Mouse (Mus musculus) forebrain, embryonic 11.5 days (tissue): ENCODE data around the gene Zfp335. TPM values are rescaled to one million over a fixed set of nuclear protein-coding genes. Genes with fewer than 3 reads are reported as not detected.
"Not testable (repeated sequence)": the region's sequence is repeated elsewhere in the genome, so short reads cannot be mapped to it uniquely, and the experiment has no call there.

ENCODE experiments used
- ATAC-seq: fragments of 200-750 bp; cut with Nextera tagmentation; replicated peaks from 2 replicates; pipeline ENCODE4 v1.8.0; 2017; ENCODE audit warnings: moderate TSS enrichment; ENCODE audit not compliant: low FRiP score
- DNase-seq: peaks from one replicate; pipeline ENCODE4 v3.0.0-alpha.2; 2017; ENCODE audit warnings: low spot score
- H3K27ac ChIP-seq: fragments of 300-500 bp; sonication (generic); 2 replicates; pipeline ENCODE4 v1.5.1; 2014; ENCODE audit warnings: low read depth, low read length
- H3K27me3 ChIP-seq: fragments of 300-500 bp; sonication (generic); 2 replicates; pipeline ENCODE4 v1.6.1; 2014; ENCODE audit warnings: mild to moderate bottlenecking, low read length, mixed read lengths; ENCODE audit not compliant: control insufficient read depth, insufficient read depth
- H3K36me3 ChIP-seq: fragments of 300-500 bp; sonication (generic); 2 replicates; pipeline ENCODE4 v1.6.1; 2014; ENCODE audit warnings: mild to moderate bottlenecking, low read length, moderate library complexity, mixed read lengths; ENCODE audit not compliant: control insufficient read depth, insufficient read depth
- H3K4me1 ChIP-seq: fragments of 300-500 bp; sonication (generic); replicated peaks from 2 replicates; pipeline ENCODE4 v1.6.1; 2014; ENCODE audit warnings: low read length, mixed read lengths; ENCODE audit not compliant: control insufficient read depth, insufficient read depth
- H3K4me2 ChIP-seq: fragments of 300-500 bp; sonication (generic); 2 replicates; pipeline ENCODE4 v1.6.1; 2014; ENCODE audit warnings: low read depth, mild to moderate bottlenecking, low read length, moderate library complexity, mixed read lengths; ENCODE audit not compliant: severe bottlenecking
- H3K4me3 ChIP-seq: fragments of 300-500 bp; sonication (generic); 2 replicates; pipeline ENCODE4 v1.5.1; 2014; ENCODE audit warnings: low read depth, low read length
- H3K9ac ChIP-seq: fragments of 300-500 bp; sonication (generic); 2 replicates; pipeline ENCODE4 v1.6.1; 2014; ENCODE audit warnings: low read length
- H3K9me3 ChIP-seq: fragments of 300-500 bp; sonication (generic); 2 replicates; pipeline ENCODE4 v1.6.1; 2016; ENCODE audit warnings: low read length, mixed read lengths; ENCODE audit not compliant: control insufficient read depth
- WGBS: fragments of 180-500 bp; shearing (Covaris S2); extraction: QIAGEN DNeasy Blood & Tissue Kit; methylation state at CpG from one replicate; pipeline ENCODE4 v1.1.7; 2014; 5-methylcytosine and 5-hydroxymethylcytosine counted together
- polyA plus RNA-seq: library from polyadenylated mRNA; unstranded; fragments of >200 nt; fragmentation: Nextera tagmentation; extraction: Ambion mirVana; gene quantifications from 2 replicates; pipeline ENCODE4 v1.2.1, GENCODE M21; 2014

The Zfp335 gene
- polyA plus RNA-seq, 1 experiment from 2014 or later: 18.0 TPM

- 75% methylated on average over 4 of the region's 4 CpGs for WGBS
- Histone ChIP-seq H3K9me3 (no peaks in the 10 kb centered on the region), H3K36me3 (no peaks in the 10 kb centered on the region), H3K27ac (no peak overlapping the region), H3K4me3 (no peak overlapping the region), H3K4me1 (peaks cover 6% of the 10 kb centered on the region), H3K9ac (no peak overlapping the region), H3K4me2 (no peak overlapping the region), H3K27me3 (peaks cover 16% of the 10 kb centered on the region)
- no peak for DNase-seq
- no peak for ATAC-seq
These were observed 50.5 kb downstream of the Zfp335 start for GRCm38 (mm10) chr2:164861094-164861493.

GRCm38 (mm10) chr2:164859640-164860432, 51.7 kb downstream of the Zfp335 start:
- Histone ChIP-seq H3K27me3 (peaks cover 17% of the 10 kb centered on the region), H3K4me2 (no peak overlapping the region), H3K9ac (no peak overlapping the region), H3K27ac (no peak overlapping the region), H3K36me3 (no peaks in the 10 kb centered on the region), H3K4me1 (peaks cover 6% of the 10 kb centered on the region), H3K4me3 (no peak overlapping the region), H3K9me3 (no peaks in the 10 kb centered on the region)
- ATAC-seq: no peak
- 55% methylated on average over 9 of the region's 9 CpGs for WGBS
- DNase-seq: no peak

- 58% methylated on average over 2 of the region's 2 CpGs for WGBS
- peaks cover 19% of the 10 kb centered on the region for H3K27me3 ChIP-seq
These were observed 52.4 kb downstream of the Zfp335 start for GRCm38 (mm10) chr2:164859155-164859554.

GRCm38 (mm10) chr2:164857842-164858553, 53.6 kb downstream of the Zfp335 start:
- Histone ChIP-seq H3K9ac (peak overlapping the region; percentile 58), H3K27me3 (peaks cover 19% of the 10 kb centered on the region), H3K4me3 (peak overlapping the region; percentile 44), H3K27ac (no peak overlapping the region), H3K9me3 (no peaks in the 10 kb centered on the region), H3K4me1 (peaks cover 6% of the 10 kb centered on the region), H3K4me2 (peak overlapping the region; percentile 97), H3K36me3 (no peaks in the 10 kb centered on the region)
- ATAC-seq (peak; percentile 35; the same call in 1 of the 2 replicates), DNase-seq (peak; percentile 65)
- 2% methylated on average over 19 of the region's 19 CpGs for WGBS

More at GRCm38 (mm10) chr2:164859155-164859554, 52.4 kb downstream of the Zfp335 start:
- Histone ChIP-seq H3K9me3 (no peaks in the 10 kb centered on the region), H3K4me2 (no peak overlapping the region), H3K36me3 (no peaks in the 10 kb centered on the region), H3K4me3 (no peak overlapping the region), H3K27ac (no peak overlapping the region), H3K9ac (no peak overlapping the region), H3K4me1 (peaks cover 6% of the 10 kb centered on the region)
- no peak for ATAC-seq
- no peak for DNase-seq

- DNase-seq (peak; percentile 87), ATAC-seq (peak; percentile 76)
- no peaks in the 10 kb centered on the region for H3K9me3 ChIP-seq
- under 1% methylated on average over 47 of the region's 47 CpGs for WGBS
- peak within 1 kb of the TSS; percentile 97 for H3K4me2 ChIP-seq
- peak within 1 kb of the TSS; percentile 58 for H3K9ac ChIP-seq
- H3K27me3 ChIP-seq: peaks cover 19% of the 10 kb centered on the region
- peak within 1 kb of the TSS; percentile 44 for H3K4me3 ChIP-seq
- no peaks in the 10 kb centered on the region for H3K36me3 ChIP-seq
- H3K4me1 ChIP-seq: peaks cover 6% of the 10 kb centered on the region
- no peak within 1 kb of the TSS for H3K27ac ChIP-seq
These were observed 54.3 kb downstream of the Zfp335 start, which contains the start of gene Pltp for GRCm38 (mm10) chr2:164857101-164857821. TSS of gene Pltp (minus strand) at chr2:164857711.

- H3K27ac ChIP-seq: no peak overlapping the region
- peak; percentile 68 for DNase-seq
These were observed 55.1 kb downstream of the Zfp335 start for GRCm38 (mm10) chr2:164856309-164857100.

GRCm38 (mm10) chr2:164855572-164855971, 56.0 kb downstream of the Zfp335 start:
- H3K27ac ChIP-seq, H3K4me1 ChIP-seq, DNase-seq, H3K36me3 ChIP-seq, H3K9ac ChIP-seq, ATAC-seq, H3K4me3 ChIP-seq, H3K9me3 ChIP-seq, H3K4me2 ChIP-seq: not testable (repeated sequence)
- peaks cover 19% of the 10 kb centered on the region for H3K27me3 ChIP-seq
- WGBS: 82% methylated on average over 5 of the region's 5 CpGs

More at GRCm38 (mm10) chr2:164856309-164857100, 55.1 kb downstream of the Zfp335 start:
- Histone ChIP-seq H3K9ac (peak overlapping the region; percentile 58), H3K9me3 (no peaks in the 10 kb centered on the region), H3K4me1 (peaks cover 6% of the 10 kb centered on the region), H3K27me3 (peaks cover 19% of the 10 kb centered on the region), H3K36me3 (no peaks in the 10 kb centered on the region), H3K4me3 (peak overlapping the region; percentile 44), H3K4me2 (peak overlapping the region; percentile 97)
- ATAC-seq: peak; percentile 58
- under 1% methylated on average over 42 of the region's 42 CpGs for WGBS
